Mouse (Mus musculus) ES-Bruce4 (cell line): ENCODE measurements at regions not wholly inside any gene's neighbourhood (a gene's known extent, or its start where the extent isn't known, plus 50 kb on each side); places are given as distances from the start of the nearest gene placed in this dataset.

Source experiments
- CTCF ChIP-seq: IDR thresholded peaks from one replicate; pipeline ENCODE4 v1.8.1; 2011; ENCODE audit warnings: low read depth, low read length
- EP300 ChIP-seq: IDR thresholded peaks from 2 replicates; pipeline ENCODE4 v1.6.1; 2011; ENCODE audit warnings: low read depth, low read length; ENCODE audit not compliant: insufficient read depth
- POLR2A ChIP-seq: IDR thresholded peaks from one replicate; pipeline ENCODE4 v1.8.1; 2011; ENCODE audit warnings: low read length; ENCODE audit not compliant: insufficient read depth

DNA sequence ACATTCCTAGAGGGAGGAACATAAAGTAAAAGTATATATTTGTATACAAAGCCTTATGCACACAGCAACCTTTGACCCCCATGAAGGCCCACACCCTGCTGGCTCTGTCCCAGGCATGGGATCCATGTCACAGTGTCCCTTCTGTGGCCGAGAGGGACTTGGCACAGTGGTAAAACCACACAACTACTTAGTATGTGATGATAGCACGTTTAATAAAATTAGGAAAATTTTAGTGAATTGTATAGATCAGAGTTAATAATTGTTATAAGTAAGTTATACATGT is 140.7 kb downstream of the Rnd3 start:
- no peak for TF ChIP-seq POLR2A
- no peak for TF ChIP-seq CTCF
- no peak for TF ChIP-seq EP300
